Mouse (Mus musculus) liver, adult 2 months (tissue): Measurements from ENCODE around the gene AI661453. TPM values are rescaled to one million over a fixed set of nuclear protein-coding genes. Genes with fewer than 3 reads are reported as not detected.
A peak's percentile ranks its signal among the peaks of the same experiment; 100 is the strongest.
"Not testable (repeated sequence)": the region's sequence is repeated elsewhere in the genome, so short reads cannot be mapped to it uniquely, and the experiment has no call there.

Source experiments
- DNase-seq: peaks from one replicate; pipeline ENCODE4 v3.0.0-alpha.2; 2011; ENCODE audit warnings: low read depth, low spot score; ENCODE audit errors: extremely low read depth
- H3K27ac ChIP-seq: fragments of 200-500 bp; replicated peaks from 2 replicates; pipeline ENCODE4 v1.5.1; 2012; ENCODE audit warnings: low read depth, mild to moderate bottlenecking, control low read depth, inconsistent platforms, low read length; ENCODE audit not compliant: insufficient read depth
- H3K27me3 ChIP-seq: fragments of 200-500 bp; 2 replicates; pipeline ENCODE4 v1.6.1; 2012; ENCODE audit warnings: mild to moderate bottlenecking, moderate library complexity, low read length, inconsistent platforms; ENCODE audit not compliant: control insufficient read depth, insufficient read depth
- H3K36me3 ChIP-seq: fragments of 200-500 bp; 2 replicates; pipeline ENCODE4 v1.6.1; 2012; ENCODE audit warnings: low read length, inconsistent platforms; ENCODE audit not compliant: control insufficient read depth, insufficient read depth
- H3K4me1 ChIP-seq: fragments of 200-500 bp; 2 replicates; pipeline ENCODE4 v1.6.1; 2011; ENCODE audit warnings: low read length; ENCODE audit not compliant: control insufficient read depth, insufficient read depth
- H3K4me3 ChIP-seq: fragments of 200-500 bp; 2 replicates; pipeline ENCODE4 v1.5.1; 2011; ENCODE audit warnings: low read depth, mild to moderate bottlenecking, control low read depth, low read length, moderate library complexity; ENCODE audit not compliant: insufficient read depth
- H3K79me2 ChIP-seq: fragments of 200-500 bp; 2 replicates; pipeline ENCODE4 v1.6.1; 2012; ENCODE audit warnings: inconsistent platforms, mild to moderate bottlenecking, low read length, moderate library complexity; ENCODE audit not compliant: control insufficient read depth, insufficient read depth
- H3K9ac ChIP-seq: fragments of 200-500 bp; 2 replicates; pipeline ENCODE4 v1.6.1; 2012; ENCODE audit warnings: low read depth, mild to moderate bottlenecking, control low read depth, inconsistent platforms, low read length
- CTCF ChIP-seq: fragments of 200-500 bp; IDR thresholded peaks from 2 replicates; pipeline ENCODE4 v1.5.1; 2011; ENCODE audit warnings: low read depth, low read length, control low read depth
- POLR2A ChIP-seq: fragments of 200-500 bp; IDR thresholded peaks from 2 replicates; pipeline ENCODE4 v1.6.1; 2011; ENCODE audit warnings: low read length, control low read depth; ENCODE audit not compliant: insufficient read depth; ENCODE audit errors: extremely low read depth
- WGBS: fragments of 180-500 bp; shearing (Covaris S2); methylation state at CpG from one replicate; pipeline ENCODE4 v1.1.7; 2018; 5-methylcytosine and 5-hydroxymethylcytosine counted together
- polyA plus RNA-seq: library from polyadenylated mRNA; depleted of rRNA; stranded (reverse); fragments of >200 nt; gene quantifications from 2 replicates; pipeline ENCODE4 v1.2.3, GENCODE M21; 2012
- total RNA-seq: library from RNA; depleted of rRNA; stranded (reverse); fragments of >200 nt; gene quantifications from 2 replicates; pipeline ENCODE4 v1.2.3, GENCODE M21; 2014

AI661453 gene
- total and polyA plus RNA-seq, 2 experiments = 2.4 to 5.7 TPM

GRCm38 (mm10) chr17:47492731-47493130 is 56.3 kb downstream of the AI661453 start:
- Histone ChIP-seq H3K27me3 (no peaks in the 10 kb centered on the region), H3K27ac (no peak overlapping the region), H3K79me2 (no peaks in the 10 kb centered on the region), H3K4me1 (peaks cover 3% of the 10 kb centered on the region; the same call in 1 of the 2 replicates), H3K36me3 (peaks cover 33% of the 10 kb centered on the region; the same call in 1 of the 2 replicates), H3K9ac (no peak overlapping the region), H3K4me3 (no peak overlapping the region)
- no peak for DNase-seq
- 78% methylated on average over 6 of the region's 6 CpGs for WGBS
- TF ChIP-seq POLR2A (no peak), CTCF (no peak)

- Histone ChIP-seq H3K36me3 (peaks cover 39% of the 10 kb centered on the region; the same call in 1 of the 2 replicates), H3K4me3 (no peak overlapping the region), H3K4me1 (peaks cover 3% of the 10 kb centered on the region; the same call in 1 of the 2 replicates), H3K9ac (no peak overlapping the region), H3K79me2 (no peaks in the 10 kb centered on the region), H3K27ac (no peak overlapping the region), H3K27me3 (no peaks in the 10 kb centered on the region)
- 68% methylated on average over 6 of the region's 6 CpGs for WGBS
- no peak for TF ChIP-seq POLR2A
- TF ChIP-seq CTCF = no peak
- no peak for DNase-seq
These were observed 57.2 kb downstream of the AI661453 start for GRCm38 (mm10) chr17:47493653-47494052.

GRCm38 (mm10) chr17:47494132-47494531 is 57.7 kb downstream of the AI661453 start:
- Histone ChIP-seq H3K27me3 (no peaks in the 10 kb centered on the region), H3K36me3 (peaks cover 38% of the 10 kb centered on the region; the same call in 1 of the 2 replicates), H3K4me1 (peaks cover 2% of the 10 kb centered on the region; the same call in 1 of the 2 replicates), H3K9ac (no peak overlapping the region), H3K4me3 (no peak overlapping the region), H3K27ac (no peak overlapping the region), H3K79me2 (no peaks in the 10 kb centered on the region)
- TF ChIP-seq CTCF (no peak), POLR2A (no peak)
- DNase-seq = no peak
- 95% methylated on average over 11 of the region's 11 CpGs for whole genome bisulfite sequencing

- Histone ChIP-seq H3K4me1 (peaks cover 20% of the 10 kb centered on the region), H3K4me3 (peak overlapping the region; percentile 62), H3K9ac (peak overlapping the region; percentile 24), H3K27ac (peak overlapping the region; percentile 9; the same call in 1 of the 2 replicates), H3K36me3 (peaks cover 22% of the 10 kb centered on the region; the same call in 1 of the 2 replicates), H3K27me3 (no peaks in the 10 kb centered on the region), H3K79me2 (0 out of 2 replicates have a peak, but pooled peaks cover 7% of the 10 kb centered on the region)
- DNase-seq = no peak
- no peak for TF ChIP-seq POLR2A
- no peak for TF ChIP-seq CTCF
- 1% methylated on average over 11 of the region's 11 CpGs for WGBS
These were observed 65.1 kb downstream of the AI661453 start for GRCm38 (mm10) chr17:47501531-47501930.

GRCm38 (mm10) chr17:47501946-47502706 is 65.7 kb downstream of the AI661453 start, which contains the start of gene Taf8:
Taf8 (minus strand) TSS chr17:47502292.
- H3K4me3 ChIP-seq = peak within 1 kb of the TSS; percentile 81
- no peaks in the 10 kb centered on the region for H3K27me3 ChIP-seq
- WGBS = 1% methylated on average over 40 of the region's 40 CpGs
- peaks cover 19% of the 10 kb centered on the region; the same call in 1 of the 2 replicates for H3K36me3 ChIP-seq
- peaks cover 20% of the 10 kb centered on the region for H3K4me1 ChIP-seq
- 0 out of 2 replicates have a peak, but pooled peaks cover 7% of the 10 kb centered on the region for H3K79me2 ChIP-seq
- peak within 1 kb of the TSS; percentile 81 for H3K9ac ChIP-seq
- no peak for TF ChIP-seq CTCF
- TF ChIP-seq POLR2A = peak; percentile 66; the same call in 1 of the 2 replicates
- peak; percentile 95 for DNase-seq
- H3K27ac ChIP-seq = peak within 1 kb of the TSS; percentile 90

GRCm38 (mm10) chr17:47502707-47503045 is 66.3 kb downstream of the AI661453 start:
- Histone ChIP-seq H3K36me3 (peaks cover 18% of the 10 kb centered on the region; the same call in 1 of the 2 replicates), H3K4me1 (peaks cover 25% of the 10 kb centered on the region), H3K27ac (peak overlapping the region; percentile 56)
- H3K79me2 ChIP-seq, DNase-seq, H3K4me3 ChIP-seq, H3K9ac ChIP-seq, H3K27me3 ChIP-seq: not testable (repeated sequence)
- 75% methylated on average over 6 of the region's 6 CpGs for WGBS
